Mouse (Mus musculus): ENCODE data around the gene Slc28a2. TPM values are rescaled to one million over a fixed set of nuclear protein-coding genes. Genes with fewer than 3 reads are reported as not detected.
"Not testable (repeated sequence)": the region's sequence is repeated elsewhere in the genome, so short reads cannot be mapped to it uniquely, and the experiment has no call there.

The Slc28a2 gene
- 10 to 100 TPM; 19.7 to 26.3 TPM for total RNA-seq (2021)
- long read RNA-seq, experiment 1, transcript Slc28a2-202 (18 exons, 2,836 nt), result major isoform, 19 of 45 reads
- long read RNA-seq, experiment 1, transcript Slc28a2-201 (18 exons, 3,852 nt), result minor isoform, 9 of 45 reads
- long read RNA-seq, experiment 1, partial matches to known transcripts, result 2 of 45 reads
- long read RNA-seq, experiment 1, other reads (novel, unspliced or antisense), result 14 of 45 reads
- long read RNA-seq, experiment 2, transcript Slc28a2-201 (18 exons, 3,852 nt), result major isoform, 5 of 14 reads
- long read RNA-seq, experiment 2, partial matches to known transcripts, result 1 of 14 reads
- long read RNA-seq, experiment 2, other reads (novel, unspliced or antisense), result 5 of 14 reads

GRCm38 (mm10) chr2:122426200-122426599 lies at the start of gene Slc28a2:
Slc28a2 (plus strand) TSS chr2:122426477.
- DNase-seq, result peak in 1 of 2 experiments; percentile 65

GRCm38 (mm10) chr2:122377215-122377674 lies 49.0 kb upstream of the Slc28a2 start:
- DNase-seq, result peak; percentile 96 to 99

- peak; percentile 84 to 88 for DNase-seq
Observed at GRCm38 (mm10) chr2:122377751-122378246, 48.5 kb upstream of the Slc28a2 start.

- peak; percentile 54 to 69 for DNase-seq
Observed at GRCm38 (mm10) chr2:122378421-122379291, 47.6 kb upstream of the Slc28a2 start.

- DNase-seq, result no peak
Observed at GRCm38 (mm10) chr2:122379292-122379650, 47.0 kb upstream of the Slc28a2 start.

- peak; percentile 76 to 85 for DNase-seq
Observed at GRCm38 (mm10) chr2:122380768-122381311, 45.4 kb upstream of the Slc28a2 start.

GRCm38 (mm10) chr2:122381329-122382103 lies 44.8 kb upstream of the Slc28a2 start:
- DNase-seq, result peak; percentile 47 to 85

GRCm38 (mm10) chr2:122382121-122382520 lies 44.2 kb upstream of the Slc28a2 start:
- DNase-seq, result no peak

- no peak for DNase-seq
Observed at GRCm38 (mm10) chr2:122385095-122385494, 41.2 kb upstream of the Slc28a2 start.

- not testable (repeated sequence) for DNase-seq
Observed at GRCm38 (mm10) chr2:122387135-122387534, 39.1 kb upstream of the Slc28a2 start.

GRCm38 (mm10) chr2:122396150-122396549 lies 30.1 kb upstream of the Slc28a2 start:
- DNase-seq, result no peak

- DNase-seq, result no peak
Observed at GRCm38 (mm10) chr2:122407607-122408006, 18.7 kb upstream of the Slc28a2 start.

GRCm38 (mm10) chr2:122408928-122409327 lies 17.3 kb upstream of the Slc28a2 start:
- DNase-seq, result peak; percentile 3 to 12

GRCm38 (mm10) chr2:122426645-122427044 lies 368 bp downstream of the Slc28a2 start:
- DNase-seq, result not testable (repeated sequence)

- DNase-seq, result not testable (repeated sequence)
Observed at GRCm38 (mm10) chr2:122438706-122439482, 12.6 kb downstream of the Slc28a2 start.

- peak; percentile 25 to 67 for DNase-seq
Observed at GRCm38 (mm10) chr2:122440521-122440920, 14.2 kb downstream of the Slc28a2 start.

- DNase-seq, result no peak
Observed at GRCm38 (mm10) chr2:122441000-122441933, 15.0 kb downstream of the Slc28a2 start.

- DNase-seq, result no peak
Observed at GRCm38 (mm10) chr2:122450351-122450750, 24.1 kb downstream of the Slc28a2 start.

GRCm38 (mm10) chr2:122452426-122452825 lies 26.1 kb downstream of the Slc28a2 start:
- peak; percentile 23 to 41 for DNase-seq

- peak in 1 of 2 experiments; percentile 12 for DNase-seq
Observed at GRCm38 (mm10) chr2:122466901-122467300, 40.6 kb downstream of the Slc28a2 start.

All from heart, adult 18-20 months (tissue).